Mouse (Mus musculus) megakaryocyte, embryonic 14.5 days (primary cell): Measurements from ENCODE around the gene Wdr75. TPM values are rescaled to one million over a fixed set of nuclear protein-coding genes. Genes with fewer than 3 reads are reported as not detected.

Experiments used
- H3K27me3 ChIP-seq: replicated peaks from 2 replicates; pipeline ENCODE3; 2012; ENCODE audit warnings: inconsistent platforms
- H3K36me3 ChIP-seq: replicated peaks from 2 replicates; pipeline ENCODE3; 2012; ENCODE audit warnings: low read length, inconsistent platforms, mixed read lengths
- H3K4me1 ChIP-seq: 2 replicates; pipeline ENCODE4 v1.6.1; 2012; ENCODE audit warnings: inconsistent platforms
- H3K4me3 ChIP-seq: replicated peaks from 2 replicates; pipeline ENCODE3; 2012; ENCODE audit warnings: moderate library complexity, mild to moderate bottlenecking, inconsistent platforms
- H3K9me3 ChIP-seq: 2 replicates; pipeline ENCODE4 v1.6.1; 2012; ENCODE audit warnings: inconsistent platforms
- FLI1 ChIP-seq: IDR thresholded peaks from 2 replicates; pipeline ENCODE4 v1.6.1; 2012; ENCODE audit warnings: low read length, inconsistent platforms, mixed read lengths
- GATA1 ChIP-seq: IDR thresholded peaks from 3 replicates; pipeline ENCODE4 v1.6.1; 2012; ENCODE audit warnings: mixed read lengths, low read length, inconsistent platforms, borderline replicate concordance
- polyA plus RNA-seq: library from polyadenylated mRNA; stranded (reverse); fragments of >175 nt; gene quantifications from 2 replicates; pipeline ENCODE4 v1.2.3, GENCODE M21; 2012; ENCODE audit warnings: low replicate concordance; ENCODE audit not compliant: insufficient read depth

The Wdr75 gene
- polyA plus RNA-seq, 1 experiment: 1.3 TPM

DNA sequence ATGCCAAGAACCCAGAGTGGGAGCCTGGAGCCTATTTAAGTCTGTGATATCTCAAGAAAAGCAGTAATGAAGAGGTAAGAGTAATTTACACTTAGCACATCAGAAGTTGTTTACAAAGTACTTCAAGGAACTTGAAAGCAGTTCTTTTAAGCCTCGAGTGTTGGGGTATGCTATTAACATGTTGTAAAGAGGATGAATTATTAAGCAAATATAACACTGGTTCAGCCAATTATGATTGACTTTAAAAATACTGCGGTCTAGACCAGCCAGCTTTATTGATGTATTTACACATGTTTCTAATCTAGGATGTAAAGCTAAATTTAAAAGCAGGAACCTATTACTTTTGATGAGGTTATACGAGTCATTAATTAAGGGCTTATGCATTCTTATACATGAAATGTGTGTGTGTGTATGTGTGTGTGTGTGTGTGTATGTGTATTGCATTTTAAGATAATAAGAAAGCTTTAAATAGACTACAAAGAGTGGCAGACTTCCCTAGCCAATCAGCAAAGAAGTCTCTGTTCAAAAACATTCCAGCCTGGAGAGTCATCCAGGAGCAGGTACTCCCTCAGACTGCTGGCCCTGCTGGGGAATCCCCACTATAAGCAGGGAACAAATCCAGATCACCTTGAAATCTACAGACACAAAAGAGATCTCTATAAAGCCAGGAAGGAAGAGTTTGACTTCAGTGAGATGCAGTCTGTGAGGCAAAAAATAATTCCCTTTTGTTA is 71.5 kb downstream of the Wdr75 start:
- no peak overlapping the region for H3K4me3 ChIP-seq
- no peaks in the 10 kb centered on the region for H3K36me3 ChIP-seq
- TF ChIP-seq GATA1: no peak
- TF ChIP-seq FLI1: no peak
- H3K27me3 ChIP-seq: no peaks in the 10 kb centered on the region
- peaks cover 54% of the 10 kb centered on the region for H3K4me1 ChIP-seq
- peaks cover 3% of the 10 kb centered on the region; the same call in 1 of the 2 replicates for H3K9me3 ChIP-seq

DNA sequence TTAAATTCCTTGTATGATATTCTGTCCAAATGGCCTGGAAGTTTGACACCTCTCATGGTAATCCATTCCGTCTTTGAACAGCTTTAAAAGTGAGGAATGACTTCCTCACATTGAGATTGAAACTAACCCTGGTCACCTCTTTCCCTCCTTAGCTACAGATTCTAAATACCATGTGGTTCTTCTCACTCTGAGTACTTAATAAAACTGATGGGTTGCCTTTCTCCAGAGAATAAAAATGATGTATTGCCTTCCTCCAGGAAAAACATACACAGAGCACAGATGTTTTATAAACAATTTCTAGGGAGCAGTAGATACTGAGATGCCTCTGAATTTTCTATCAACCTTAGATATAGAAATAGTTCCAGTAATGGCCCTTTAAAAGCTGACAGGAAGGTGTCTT is 73.1 kb downstream of the Wdr75 start:
- H3K36me3 ChIP-seq: no peaks in the 10 kb centered on the region

DNA sequence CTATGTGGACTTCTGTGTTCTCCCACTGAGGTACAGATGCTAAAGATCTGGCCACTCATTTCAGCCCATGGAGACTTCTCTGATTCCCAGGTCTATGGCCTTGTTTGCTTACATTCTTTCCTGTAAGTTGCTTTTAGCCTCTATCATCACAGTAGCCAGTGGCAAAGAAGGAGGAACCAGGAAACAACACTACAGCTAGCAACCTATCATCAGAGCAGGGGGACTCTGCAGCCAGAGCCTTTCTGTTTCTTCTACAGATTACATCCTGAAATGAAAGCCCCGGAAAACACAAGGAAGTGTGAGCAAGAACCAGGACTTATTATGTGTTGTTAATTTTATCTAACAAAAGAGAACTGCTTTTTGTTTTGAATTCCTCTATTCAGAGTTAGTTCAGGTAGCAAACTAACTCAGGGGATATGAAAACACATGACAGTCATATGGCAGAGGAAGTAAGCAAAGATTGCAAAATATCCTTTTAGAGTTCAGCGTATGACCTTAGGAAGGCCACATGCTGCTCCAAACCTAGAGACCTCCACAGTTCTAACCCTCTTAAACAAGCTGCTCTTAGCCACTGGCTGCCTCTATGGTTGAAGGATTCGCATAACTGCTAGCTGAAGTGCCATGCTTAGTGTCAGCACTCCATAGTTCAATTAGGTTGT is 73.6 kb downstream of the Wdr75 start:
- H3K36me3 ChIP-seq: no peaks in the 10 kb centered on the region
- no peak overlapping the region for H3K4me3 ChIP-seq
- no peaks in the 10 kb centered on the region for H3K9me3 ChIP-seq
- no peaks in the 10 kb centered on the region for H3K27me3 ChIP-seq
- H3K4me1 ChIP-seq: peaks cover 63% of the 10 kb centered on the region
- TF ChIP-seq FLI1 (no peak), GATA1 (no peak)

More for the DNA sequence above, 73.1 kb downstream of the Wdr75 start:
- no peak overlapping the region for H3K4me3 ChIP-seq
- no peaks in the 10 kb centered on the region for H3K27me3 ChIP-seq
- peaks cover 2% of the 10 kb centered on the region; the same call in 1 of the 2 replicates for H3K9me3 ChIP-seq
- peaks cover 60% of the 10 kb centered on the region for H3K4me1 ChIP-seq
- no peak for TF ChIP-seq GATA1
- TF ChIP-seq FLI1: no peak

Other genes with a start within 250 kb of the Wdr75 start
- not detected in 2 replicates for gene Gm5269, start 95.1 kb downstream of the Wdr75 start, polyA plus RNA-seq
- 1.1 and 1.5 TPM in 2 replicates for gene Slc40a1, start 131.4 kb downstream of the Wdr75 start, polyA plus RNA-seq